Mouse (Mus musculus) E14TG2a.4 (cell line): ENCODE data around the gene M1ap.

Experiments used
- CTCF ChIP-seq: conservative IDR thresholded peaks from 2 replicates; pipeline ENCODE4 v1.5.1; 2014; ENCODE audit warnings: low read length
- NANOG ChIP-seq: IDR thresholded peaks from 2 replicates; pipeline ENCODE4 v1.6.1; 2014; ENCODE audit warnings: borderline replicate concordance, low read length, mixed read lengths
- POU5F1 ChIP-seq: IDR thresholded peaks from 2 replicates; pipeline ENCODE4 v1.6.1; 2014; ENCODE audit warnings: low read length, borderline replicate concordance

- TF ChIP-seq CTCF = no peak
- TF ChIP-seq POU5F1 = no peak
- no peak for TF ChIP-seq NANOG
Observed at GRCm38 (mm10) chr6:82939167-82939912, 7.4 kb upstream of the M1ap start, which contains the start of gene Sema4f.
